Mouse (Mus musculus) limb, embryonic 12.5 days (tissue): Measurements from ENCODE around the gene Agtrap. TPM values are rescaled to one million over a fixed set of nuclear protein-coding genes. Genes with fewer than 3 reads are reported as not detected.

Source experiments
- ATAC-seq: fragments of 200-750 bp; cut with Nextera tagmentation; 2 replicates; pipeline ENCODE4 v1.8.0; 2017; ENCODE audit warnings: low read depth, moderate TSS enrichment; ENCODE audit not compliant: insufficient number of reproducible peaks, insufficient read depth, low FRiP score, low TSS enrichment
- H3K27ac ChIP-seq: fragments of 300-500 bp; sonication (generic); 2 replicates; pipeline ENCODE4 v1.5.1; 2016; ENCODE audit warnings: mild to moderate bottlenecking, moderate library complexity
- H3K27me3 ChIP-seq: fragments of 300-500 bp; sonication (generic); 2 replicates; pipeline ENCODE4 v1.6.1; 2016; ENCODE audit warnings: mild to moderate bottlenecking, moderate library complexity
- H3K36me3 ChIP-seq: fragments of 300-500 bp; sonication (generic); 2 replicates; pipeline ENCODE4 v1.6.1; 2016; ENCODE audit warnings: mild to moderate bottlenecking, moderate library complexity
- H3K4me1 ChIP-seq: fragments of 300-500 bp; sonication (generic); replicated peaks from 2 replicates; pipeline ENCODE4 v1.6.1; 2016
- H3K4me2 ChIP-seq: fragments of 300-500 bp; sonication (generic); 2 replicates; pipeline ENCODE4 v1.6.1; 2016; ENCODE audit warnings: mild to moderate bottlenecking, moderate library complexity
- H3K4me3 ChIP-seq: fragments of 300-500 bp; sonication (generic); replicated peaks from 2 replicates; pipeline ENCODE4 v1.5.1; 2016; ENCODE audit warnings: mild to moderate bottlenecking
- H3K9ac ChIP-seq: fragments of 300-500 bp; sonication (generic); replicated peaks from 2 replicates; pipeline ENCODE4 v1.6.1; 2016; ENCODE audit warnings: mild to moderate bottlenecking, moderate library complexity
- H3K9me3 ChIP-seq: fragments of 300-500 bp; sonication (generic); 2 replicates; pipeline ENCODE4 v1.6.1; 2016; ENCODE audit warnings: mild to moderate bottlenecking, moderate library complexity
- WGBS: fragments of 180-500 bp; shearing (Covaris S2); methylation state at CpG from one replicate; pipeline ENCODE4 v1.1.7; 2016; 5-methylcytosine and 5-hydroxymethylcytosine counted together
- polyA plus RNA-seq: library from polyadenylated mRNA; unstranded; fragments of >200 nt; fragmentation: Nextera tagmentation; extraction: Ambion mirVana; gene quantifications from 2 replicates; pipeline ENCODE4 v1.2.1, GENCODE M21; 2016

The Agtrap gene
- 11.2 and 12.0 TPM in 2 replicates for polyA plus RNA-seq

DNA sequence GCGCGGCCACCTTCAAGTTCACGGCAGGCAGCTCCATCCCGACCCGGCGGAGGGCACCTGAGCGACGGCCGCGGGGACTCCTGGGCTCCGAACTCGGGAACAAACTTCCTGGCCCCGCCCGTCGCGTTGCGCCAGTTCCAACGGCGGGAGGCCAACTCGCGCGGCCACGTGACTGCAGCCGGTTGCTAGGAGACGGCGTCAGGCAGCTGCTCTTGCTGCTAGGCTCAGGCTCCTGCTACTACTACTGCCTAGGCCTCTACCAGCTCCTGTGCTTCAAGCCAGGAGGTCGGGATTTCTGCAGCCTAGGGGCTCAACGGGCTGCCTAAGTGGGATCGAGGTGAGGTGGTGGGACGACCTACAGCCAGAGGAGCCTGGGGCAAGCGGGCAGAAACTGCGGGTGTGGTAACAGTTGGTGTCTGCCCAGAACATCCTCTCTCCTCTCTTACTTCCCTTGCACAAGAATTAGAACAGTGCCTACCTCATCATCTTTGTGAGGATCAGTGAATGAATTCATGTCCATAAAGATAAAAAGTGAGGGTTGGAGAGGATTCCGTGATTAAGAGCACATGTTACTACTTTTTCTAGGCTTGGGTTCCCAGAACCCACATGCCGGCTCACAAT, at the start of gene Agtrap:
TSS of gene Agtrap (minus strand) at position 125 of the 621 bp plus-strand sequence.
- WGBS = 6% methylated on average over 34 of the region's 34 CpGs
- Histone ChIP-seq H3K9me3 (no peaks in the 10 kb centered on the region), H3K27ac (no peak within 1 kb of the TSS), H3K4me1 (peaks cover 39% of the 10 kb centered on the region), H3K9ac (peak within 1 kb of the TSS; percentile 79), H3K27me3 (no peaks in the 10 kb centered on the region), H3K36me3 (0 out of 2 replicates have a peak, but pooled peaks cover 6% of the 10 kb centered on the region), H3K4me3 (peak within 1 kb of the TSS; percentile 72), H3K4me2 (peak within 1 kb of the TSS; percentile 82)
- peak; percentile 77 for ATAC-seq

DNA sequence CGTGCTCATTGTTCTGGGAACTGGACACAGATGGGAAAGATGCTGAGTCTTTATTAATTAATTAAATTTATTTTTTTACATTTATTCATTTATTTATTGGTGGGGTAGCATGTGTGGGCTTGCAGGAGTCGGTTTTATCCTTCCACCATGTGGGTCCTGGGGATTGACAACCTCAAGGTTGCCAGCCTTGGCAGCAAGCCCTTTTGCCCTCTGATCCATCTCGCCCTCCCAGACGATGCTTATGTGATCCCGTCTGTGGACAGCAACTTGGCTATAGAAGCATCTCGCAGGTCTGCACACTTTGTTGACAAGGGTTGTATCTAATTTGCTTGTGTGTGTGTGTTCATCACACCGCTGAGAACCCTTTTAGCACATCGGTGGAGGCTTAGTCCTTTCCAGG, 49.7 kb upstream of the Agtrap start:
- no peaks in the 10 kb centered on the region for H3K9me3 ChIP-seq
- no peak overlapping the region for H3K4me3 ChIP-seq
- no peak overlapping the region for H3K27ac ChIP-seq
- WGBS = 77% methylated on average over 8 of the region's 8 CpGs
- H3K27me3 ChIP-seq = peaks cover 7% of the 10 kb centered on the region; the same call in 1 of the 2 replicates
- no peak overlapping the region for H3K9ac ChIP-seq
- no peak overlapping the region for H3K4me2 ChIP-seq
- no peak for ATAC-seq
- H3K36me3 ChIP-seq = no peaks in the 10 kb centered on the region
- H3K4me1 ChIP-seq = peaks cover 11% of the 10 kb centered on the region; the same call in 1 of the 2 replicates

GRCm38 (mm10) chr4:148134988-148135387, 47.2 kb upstream of the Agtrap start:
- Histone ChIP-seq H3K4me1 (peaks cover 19% of the 10 kb centered on the region; the same call in 1 of the 2 replicates), H3K4me2 (no peak overlapping the region), H3K36me3 (no peaks in the 10 kb centered on the region), H3K9ac (no peak overlapping the region), H3K27ac (no peak overlapping the region), H3K9me3 (no peaks in the 10 kb centered on the region), H3K4me3 (no peak overlapping the region), H3K27me3 (peaks cover 18% of the 10 kb centered on the region)
- WGBS = 88% methylated on average over 8 of the region's 8 CpGs
- ATAC-seq = no peak

- Histone ChIP-seq H3K27me3 (peaks cover 24% of the 10 kb centered on the region), H3K9me3 (0 out of 2 replicates have a peak, but pooled peaks cover 5% of the 10 kb centered on the region)
Measured at GRCm38 (mm10) chr4:148131497-148132081, 43.8 kb upstream of the Agtrap start.

GRCm38 (mm10) chr4:148130561-148131413, 43.0 kb upstream of the Agtrap start, which contains the start of gene Draxin:
Gene Draxin (minus strand): TSS chr4:148130698.
- peak within 1 kb of the TSS; percentile 84 for H3K4me3 ChIP-seq
- peak within 1 kb of the TSS; percentile 91 for H3K9ac ChIP-seq
- H3K36me3 ChIP-seq = no peaks in the 10 kb centered on the region
- peaks cover 20% of the 10 kb centered on the region; the same call in 1 of the 2 replicates for H3K4me1 ChIP-seq
- peak; percentile 84 for ATAC-seq
- under 1% methylated on average over 70 of the region's 87 CpGs for WGBS
- H3K9me3 ChIP-seq = 0 out of 2 replicates have a peak, but pooled peaks cover 5% of the 10 kb centered on the region
- H3K27ac ChIP-seq = peak within 1 kb of the TSS; percentile 82
- peak within 1 kb of the TSS; percentile 88 for H3K4me2 ChIP-seq
- H3K27me3 ChIP-seq = peaks cover 24% of the 10 kb centered on the region

More at GRCm38 (mm10) chr4:148131497-148132081, 43.8 kb upstream of the Agtrap start:
- Histone ChIP-seq H3K4me3 (peak overlapping the region; percentile 84), H3K36me3 (no peaks in the 10 kb centered on the region), H3K9ac (peak overlapping the region; percentile 91), H3K4me2 (peak overlapping the region; percentile 88), H3K27ac (peak overlapping the region; percentile 82), H3K4me1 (peaks cover 20% of the 10 kb centered on the region; the same call in 1 of the 2 replicates)
- peak; percentile 63; the same call in 1 of the 2 replicates for ATAC-seq
- WGBS = under 1% methylated on average over 21 of the region's 21 CpGs

- 2% methylated on average over 18 of the region's 18 CpGs for WGBS
- Histone ChIP-seq H3K4me2 (peak within 1 kb of the TSS; percentile 88), H3K4me1 (peaks cover 22% of the 10 kb centered on the region; the same call in 1 of the 2 replicates), H3K4me3 (peak within 1 kb of the TSS; percentile 84), H3K27ac (peak within 1 kb of the TSS; percentile 82), H3K9ac (peak within 1 kb of the TSS; percentile 91), H3K36me3 (no peaks in the 10 kb centered on the region), H3K9me3 (0 out of 2 replicates have a peak, but pooled peaks cover 5% of the 10 kb centered on the region), H3K27me3 (peaks cover 24% of the 10 kb centered on the region)
- no peak; the same call in 1 of the 2 replicates for ATAC-seq
Measured at GRCm38 (mm10) chr4:148130133-148130532, 42.3 kb upstream of the Agtrap start, which contains the start of gene Mad2l2. Gene Mad2l2 (plus strand): TSS chr4:148130384.

- 67% methylated on average over 2 of the region's 2 CpGs for WGBS
- Histone ChIP-seq H3K9ac (no peak overlapping the region), H3K9me3 (0 out of 2 replicates have a peak, but pooled peaks cover 5% of the 10 kb centered on the region), H3K4me3 (no peak overlapping the region), H3K27ac (no peak overlapping the region), H3K36me3 (no peaks in the 10 kb centered on the region), H3K4me2 (no peak overlapping the region), H3K27me3 (peaks cover 24% of the 10 kb centered on the region), H3K4me1 (peaks cover 26% of the 10 kb centered on the region; the same call in 1 of the 2 replicates)
- no peak for ATAC-seq
Measured at GRCm38 (mm10) chr4:148128672-148129071, 40.8 kb upstream of the Agtrap start.

GRCm38 (mm10) chr4:148128241-148128640, 40.4 kb upstream of the Agtrap start:
- no peak for ATAC-seq
- 44% methylated on average over 1 of the region's 1 CpGs for WGBS
- H3K9ac ChIP-seq = no peak overlapping the region

DNA sequence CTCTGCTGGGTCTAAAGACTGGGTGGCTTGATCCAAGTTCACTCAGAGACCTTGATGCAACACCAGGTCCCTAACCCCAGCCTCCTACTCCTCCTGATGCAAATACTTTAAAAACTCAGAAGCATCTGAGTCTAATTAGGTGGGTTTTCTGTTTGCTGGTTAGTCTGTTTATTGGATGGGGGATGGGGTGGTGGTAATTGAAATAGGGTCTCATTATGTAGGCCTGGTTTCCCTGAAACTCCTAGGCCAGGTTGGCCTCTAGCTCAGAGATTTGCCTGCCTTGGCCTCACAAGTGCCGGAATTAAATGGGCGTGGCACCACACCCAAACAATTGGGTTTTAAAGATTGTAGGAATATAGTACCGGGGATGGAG, 34.8 kb upstream of the Agtrap start:
- ATAC-seq = no peak; the same call in 1 of the 2 replicates
- Histone ChIP-seq H3K4me1 (peaks cover 26% of the 10 kb centered on the region), H3K9ac (no peak overlapping the region), H3K9me3 (0 out of 2 replicates have a peak, but pooled peaks cover 5% of the 10 kb centered on the region), H3K36me3 (no peaks in the 10 kb centered on the region), H3K27me3 (no peaks in the 10 kb centered on the region), H3K27ac (peak overlapping the region; percentile 83), H3K4me3 (no peak overlapping the region), H3K4me2 (peak overlapping the region; percentile 13; the same call in 1 of the 2 replicates)
- WGBS = 21% methylated on average over 3 of the region's 3 CpGs

More at GRCm38 (mm10) chr4:148128241-148128640, 40.4 kb upstream of the Agtrap start:
- Histone ChIP-seq H3K4me1 (peaks cover 26% of the 10 kb centered on the region; the same call in 1 of the 2 replicates), H3K4me2 (no peak overlapping the region), H3K27me3 (peaks cover 24% of the 10 kb centered on the region), H3K4me3 (no peak overlapping the region), H3K27ac (no peak overlapping the region), H3K9me3 (0 out of 2 replicates have a peak, but pooled peaks cover 5% of the 10 kb centered on the region), H3K36me3 (no peaks in the 10 kb centered on the region)

DNA sequence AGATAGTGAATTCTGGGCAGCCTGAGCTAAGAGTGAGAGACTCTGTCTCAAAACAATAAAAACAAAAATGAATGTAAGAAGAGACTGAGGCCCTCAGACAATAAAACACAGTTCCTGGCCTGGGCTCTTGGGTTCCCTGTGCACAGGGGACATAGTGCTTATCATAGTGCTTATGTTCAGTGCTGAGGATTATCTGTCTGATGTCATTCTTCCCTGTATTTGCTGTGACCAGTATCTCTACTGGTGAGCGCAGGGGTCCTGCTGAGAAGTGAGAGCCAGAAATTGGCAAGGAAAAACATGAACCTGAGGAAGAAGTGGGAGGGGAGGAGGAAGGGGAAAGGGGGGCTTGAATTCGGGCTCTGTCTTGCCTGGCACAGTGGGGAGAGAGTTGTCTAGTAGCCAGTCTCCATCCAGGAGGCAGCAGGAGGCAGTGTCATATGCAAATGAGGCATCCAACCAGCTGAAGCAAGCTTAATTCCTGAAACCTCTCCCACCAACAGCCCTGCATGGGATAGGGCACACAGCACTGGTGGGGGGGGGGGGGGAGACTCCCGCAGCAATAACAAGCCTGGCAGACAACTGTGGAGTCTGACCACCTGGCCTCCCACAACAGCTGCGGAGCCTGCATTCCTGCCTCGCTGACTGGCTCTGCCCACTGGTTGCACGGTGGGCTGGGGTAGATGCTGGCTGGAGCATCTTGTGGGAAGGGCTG, 34.3 kb upstream of the Agtrap start:
- ATAC-seq = peak; percentile 86
- no peak overlapping the region for H3K4me3 ChIP-seq
- no peaks in the 10 kb centered on the region for H3K36me3 ChIP-seq
- WGBS = 7% methylated on average over 6 of the region's 6 CpGs
- peak overlapping the region; percentile 83 for H3K27ac ChIP-seq
- peaks cover 26% of the 10 kb centered on the region for H3K4me1 ChIP-seq
- H3K9me3 ChIP-seq = 0 out of 2 replicates have a peak, but pooled peaks cover 3% of the 10 kb centered on the region
- no peaks in the 10 kb centered on the region for H3K27me3 ChIP-seq
- H3K9ac ChIP-seq = no peak overlapping the region
- peak overlapping the region; percentile 13; the same call in 1 of the 2 replicates for H3K4me2 ChIP-seq
